Mouse (Mus musculus): ENCODE data around the gene Tex47. TPM values are rescaled to one million over a fixed set of nuclear protein-coding genes. Genes with fewer than 3 reads are reported as not detected.

Gene Tex47
- 0.23 TPM in 1 of 2 replicates, not detected in the other for polyA plus RNA-seq (2015; fragmentation: Nextera tagmentation; extraction: Ambion mirVana)

GRCm38 (mm10) chr5:7303819-7304218, at the start of gene Tex47:
TSS of gene Tex47 (plus strand) at chr5:7304119.

GRCm38 (mm10) chr5:7344145-7345010, 40.5 kb downstream of the Tex47 start, which contains the start of gene Zfp804b:
TSS of gene Zfp804b (minus strand) at chr5:7344756.

Other genes starting within 250 kb of the Tex47 start
- 0.16 and 0.17 TPM in 2 replicates for gene Zfp804b, start 40.6 kb downstream of the Tex47 start, polyA plus RNA-seq (2015; fragmentation: Nextera tagmentation; extraction: Ambion mirVana)

Data from skeletal muscle tissue, postnatal 0 days (tissue).